Mouse (Mus musculus) gastrocnemius, postnatal 36 days (tissue): ENCODE results near the gene Ccdc142. TPM values are rescaled to one million over a fixed set of nuclear protein-coding genes. Genes with fewer than 3 reads are reported as not detected.
A peak's percentile ranks its signal among the peaks of the same experiment; 100 is the strongest.

Source experiments
- DNase-seq, 2 experiments: peaks; one replicate each; pipeline ENCODE4 v3.0.0; 2022
- intact Hi-C: fragments of 180-260 bp; cut with DNase I; formaldehyde crosslinking; loops from one replicate; pipeline ENCODE4 v1.15.1; 2025
- total RNA-seq, 2 experiments: library from RNA; stranded (reverse); gene quantifications; 2 replicates each; pipeline ENCODE4 v1.2.3; 2021

Ccdc142 gene
- total RNA-seq, 2 experiments from 2014 or later, result 1.2 to 3.1 TPM

GRCm38 (mm10) chr6:83115682-83116372, 14.4 kb downstream of the Ccdc142 start:
- intact Hi-C loops, result loop anchor here (2.0 kb wide), 1 partner anchor 45 kb away; no protein-coding TSS in a partner anchor
- no peak for DNase-seq

GRCm38 (mm10) chr6:83116373-83117164, 15.2 kb downstream of the Ccdc142 start:
- intact Hi-C loops, result no loop called here
- no peak for DNase-seq

- intact Hi-C loops, result no loop called here
- DNase-seq, result no peak
Measured at GRCm38 (mm10) chr6:83117165-83117438, 15.7 kb downstream of the Ccdc142 start.

GRCm38 (mm10) chr6:83117616-83118015, 16.2 kb downstream of the Ccdc142 start:
- intact Hi-C loops, result no loop called here
- no peak for DNase-seq

- no peak for DNase-seq
- intact Hi-C loops, result no loop called here
Measured at GRCm38 (mm10) chr6:83118369-83118768, 17.0 kb downstream of the Ccdc142 start.

- DNase-seq, result no peak
- intact Hi-C loops, result no loop called here
Measured at GRCm38 (mm10) chr6:83118825-83119733, 17.7 kb downstream of the Ccdc142 start.

- no peak for DNase-seq
- intact Hi-C loops, result no loop called here
Measured at GRCm38 (mm10) chr6:83119734-83120051, 18.3 kb downstream of the Ccdc142 start.

GRCm38 (mm10) chr6:83120930-83121862, 19.8 kb downstream of the Ccdc142 start, which contains the start of gene Wbp1:
Gene Wbp1 (minus strand): TSS chr6:83121559.
- peak; percentile 82 to 91 for DNase-seq
- intact Hi-C loops, result no loop called here

GRCm38 (mm10) chr6:83121863-83122710, 20.7 kb downstream of the Ccdc142 start:
- intact Hi-C loops, result no loop called here
- DNase-seq, result no peak

- intact Hi-C loops, result no loop called here
- no peak for DNase-seq
Measured at GRCm38 (mm10) chr6:83122961-83123360, 21.6 kb downstream of the Ccdc142 start.

- intact Hi-C loops, result no loop called here
- DNase-seq, result peak; percentile 88
Measured at GRCm38 (mm10) chr6:83124851-83125312, 23.5 kb downstream of the Ccdc142 start.

GRCm38 (mm10) chr6:83125331-83125730, 23.9 kb downstream of the Ccdc142 start, which contains the start of gene Ino80b:
Gene Ino80b (minus strand): TSS chr6:83125431.
- no peak for DNase-seq
- intact Hi-C loops, result no loop called here

- intact Hi-C loops, result no loop called here
- DNase-seq, result no peak
Measured at GRCm38 (mm10) chr6:83127419-83127818, 26.0 kb downstream of the Ccdc142 start.

- intact Hi-C loops, result no loop called here
- no peak for DNase-seq
Measured at GRCm38 (mm10) chr6:83131469-83132034, 30.2 kb downstream of the Ccdc142 start.

- DNase-seq, result no peak
- intact Hi-C loops, result no loop called here
Measured at GRCm38 (mm10) chr6:83132176-83132919, 30.9 kb downstream of the Ccdc142 start.

- intact Hi-C loops, result no loop called here
Measured at GRCm38 (mm10) chr6:83134226-83134625, 32.8 kb downstream of the Ccdc142 start.

GRCm38 (mm10) chr6:83134951-83135513, 33.6 kb downstream of the Ccdc142 start, which contains the start of gene Rtkn:
Gene Rtkn (plus strand): TSS chr6:83135463.
- DNase-seq, result no peak
- intact Hi-C loops, result no loop called here

More at GRCm38 (mm10) chr6:83134226-83134625, 32.8 kb downstream of the Ccdc142 start:
- DNase-seq, result no peak
